Mouse (Mus musculus) hindbrain, embryonic 13.5 days (tissue): Measurements from ENCODE around the gene Mrps35. TPM values are rescaled to one million over a fixed set of nuclear protein-coding genes. Genes with fewer than 3 reads are reported as not detected.
A peak's percentile ranks its signal among the peaks of the same experiment; 100 is the strongest.

Source experiments
- ATAC-seq: fragments of 200-750 bp; cut with Nextera tagmentation; 2 replicates; pipeline ENCODE4 v1.8.0; 2017; ENCODE audit warnings: moderate TSS enrichment; ENCODE audit not compliant: low FRiP score
- H3K27ac ChIP-seq: fragments of 300-500 bp; sonication (generic); 2 replicates; pipeline ENCODE4 v1.5.1; 2015; ENCODE audit warnings: inconsistent platforms, mild to moderate bottlenecking, moderate library complexity
- H3K27me3 ChIP-seq: fragments of 300-500 bp; sonication (generic); 2 replicates; pipeline ENCODE4 v1.6.1; 2015; ENCODE audit warnings: mild to moderate bottlenecking, inconsistent platforms
- H3K36me3 ChIP-seq: fragments of 300-500 bp; sonication (generic); 2 replicates; pipeline ENCODE4 v1.6.1; 2015; ENCODE audit warnings: mild to moderate bottlenecking, inconsistent platforms
- H3K4me1 ChIP-seq: fragments of 300-500 bp; sonication (generic); replicated peaks from 2 replicates; pipeline ENCODE4 v1.6.1; 2015; ENCODE audit warnings: inconsistent platforms
- H3K4me2 ChIP-seq: fragments of 300-500 bp; sonication (generic); 2 replicates; pipeline ENCODE4 v1.6.1; 2015; ENCODE audit warnings: inconsistent platforms, mild to moderate bottlenecking, moderate library complexity
- H3K4me3 ChIP-seq: fragments of 300-500 bp; sonication (generic); 2 replicates; pipeline ENCODE4 v1.5.1; 2015; ENCODE audit warnings: mild to moderate bottlenecking, inconsistent platforms
- H3K9ac ChIP-seq: fragments of 300-500 bp; sonication (generic); 2 replicates; pipeline ENCODE4 v1.6.1; 2015; ENCODE audit warnings: mild to moderate bottlenecking, inconsistent platforms
- H3K9me3 ChIP-seq: fragments of 300-500 bp; sonication (generic); 2 replicates; pipeline ENCODE4 v1.6.1; 2016; ENCODE audit warnings: inconsistent platforms
- WGBS: fragments of 180-500 bp; shearing (Covaris S2); methylation state at CpG from one replicate; pipeline ENCODE4 v1.1.7; 2015; 5-methylcytosine and 5-hydroxymethylcytosine counted together
- polyA plus RNA-seq: library from polyadenylated mRNA; unstranded; fragments of >200 nt; fragmentation: Nextera tagmentation; extraction: Ambion mirVana; gene quantifications from 2 replicates; pipeline ENCODE4 v1.2.1, GENCODE M21; 2015

The Mrps35 gene
- polyA plus RNA-seq: 70.4 and 71.7 TPM in 2 replicates

GRCm38 (mm10) chr6:147042291-147043290, at the start of gene Mrps35:
Gene Mrps35, plus strand, starts transcription at chr6:147042764.
- peak within 1 kb of the TSS; percentile 89 for H3K27ac ChIP-seq
- H3K4me3 ChIP-seq: peak within 1 kb of the TSS; percentile 89
- H3K27me3 ChIP-seq: peaks cover 17% of the 10 kb centered on the region; the same call in 1 of the 2 replicates
- ATAC-seq: peak; percentile 99
- H3K36me3 ChIP-seq: peaks cover 16% of the 10 kb centered on the region
- peaks cover 28% of the 10 kb centered on the region for H3K4me1 ChIP-seq
- H3K9me3 ChIP-seq: no peaks in the 10 kb centered on the region
- peak within 1 kb of the TSS; percentile 93 for H3K9ac ChIP-seq
- H3K4me2 ChIP-seq: peak within 1 kb of the TSS; percentile 71
- 4% methylated on average over 66 of the region's 66 CpGs for WGBS

GRCm38 (mm10) chr6:146994236-146994635, 48.3 kb upstream of the Mrps35 start:
- no peaks in the 10 kb centered on the region for H3K9me3 ChIP-seq
- H3K4me1 ChIP-seq: no peaks in the 10 kb centered on the region
- H3K4me2 ChIP-seq: no peak overlapping the region
- H3K9ac ChIP-seq: no peak overlapping the region
- 42% methylated on average over 5 of the region's 5 CpGs for WGBS
- no peak for ATAC-seq
- no peak overlapping the region for H3K4me3 ChIP-seq
- H3K27ac ChIP-seq: no peak overlapping the region
- no peaks in the 10 kb centered on the region for H3K27me3 ChIP-seq
- no peaks in the 10 kb centered on the region for H3K36me3 ChIP-seq

- 74% methylated on average over 2 of the region's 2 CpGs for WGBS
- Histone ChIP-seq H3K9me3 (no peaks in the 10 kb centered on the region), H3K36me3 (no peaks in the 10 kb centered on the region), H3K4me1 (no peaks in the 10 kb centered on the region), H3K4me2 (no peak overlapping the region), H3K27ac (no peak overlapping the region), H3K4me3 (no peak overlapping the region), H3K27me3 (no peaks in the 10 kb centered on the region), H3K9ac (no peak overlapping the region)
- no peak for ATAC-seq
Observed at GRCm38 (mm10) chr6:146995391-146995790, 47.2 kb upstream of the Mrps35 start.

GRCm38 (mm10) chr6:146995878-146996277, 46.7 kb upstream of the Mrps35 start:
- Histone ChIP-seq H3K27ac (no peak overlapping the region), H3K27me3 (no peaks in the 10 kb centered on the region), H3K4me2 (no peak overlapping the region), H3K36me3 (no peaks in the 10 kb centered on the region), H3K9ac (no peak overlapping the region), H3K4me3 (no peak overlapping the region), H3K9me3 (no peaks in the 10 kb centered on the region), H3K4me1 (no peaks in the 10 kb centered on the region)
- 89% methylated on average over 6 of the region's 6 CpGs for WGBS
- no peak for ATAC-seq

GRCm38 (mm10) chr6:146997006-146997405, 45.6 kb upstream of the Mrps35 start:
- H3K27ac ChIP-seq: no peak overlapping the region
- H3K27me3 ChIP-seq: no peaks in the 10 kb centered on the region
- no peak overlapping the region for H3K4me2 ChIP-seq
- H3K9ac ChIP-seq: no peak overlapping the region
- no peaks in the 10 kb centered on the region for H3K36me3 ChIP-seq
- no peaks in the 10 kb centered on the region for H3K9me3 ChIP-seq
- no peaks in the 10 kb centered on the region for H3K4me1 ChIP-seq
- ATAC-seq: no peak
- 90% methylated on average over 6 of the region's 6 CpGs for WGBS
- H3K4me3 ChIP-seq: no peak overlapping the region

GRCm38 (mm10) chr6:146998710-146999109, 43.9 kb upstream of the Mrps35 start:
- 90% methylated on average over 4 of the region's 4 CpGs for WGBS
- H3K27ac ChIP-seq: no peak overlapping the region
- no peaks in the 10 kb centered on the region for H3K36me3 ChIP-seq
- no peak overlapping the region for H3K4me3 ChIP-seq
- H3K9me3 ChIP-seq: no peaks in the 10 kb centered on the region
- H3K27me3 ChIP-seq: no peaks in the 10 kb centered on the region
- H3K4me1 ChIP-seq: no peaks in the 10 kb centered on the region
- no peak overlapping the region for H3K4me2 ChIP-seq
- no peak for ATAC-seq
- no peak overlapping the region for H3K9ac ChIP-seq

GRCm38 (mm10) chr6:146999302-146999701, 43.3 kb upstream of the Mrps35 start:
- no peaks in the 10 kb centered on the region for H3K27me3 ChIP-seq
- no peak overlapping the region for H3K4me2 ChIP-seq
- H3K9me3 ChIP-seq: no peaks in the 10 kb centered on the region
- H3K4me1 ChIP-seq: no peaks in the 10 kb centered on the region
- 91% methylated on average over 9 of the region's 9 CpGs for WGBS
- no peak overlapping the region for H3K27ac ChIP-seq
- H3K9ac ChIP-seq: no peak overlapping the region
- no peak for ATAC-seq
- H3K4me3 ChIP-seq: no peak overlapping the region
- no peaks in the 10 kb centered on the region for H3K36me3 ChIP-seq

- Histone ChIP-seq H3K36me3 (no peaks in the 10 kb centered on the region), H3K9ac (no peak overlapping the region), H3K9me3 (no peaks in the 10 kb centered on the region), H3K4me3 (no peak overlapping the region), H3K27me3 (no peaks in the 10 kb centered on the region), H3K27ac (no peak overlapping the region), H3K4me2 (no peak overlapping the region), H3K4me1 (no peaks in the 10 kb centered on the region)
- no peak for ATAC-seq
- WGBS: 66% methylated on average over 2 of the region's 2 CpGs
Observed at GRCm38 (mm10) chr6:146999755-147000154, 42.8 kb upstream of the Mrps35 start.

- Histone ChIP-seq H3K36me3 (0 out of 2 replicates have a peak, but pooled peaks cover 4% of the 10 kb centered on the region), H3K4me1 (no peaks in the 10 kb centered on the region), H3K27me3 (no peaks in the 10 kb centered on the region), H3K27ac (no peak overlapping the region), H3K4me3 (no peak overlapping the region), H3K4me2 (no peak overlapping the region), H3K9ac (no peak overlapping the region), H3K9me3 (no peaks in the 10 kb centered on the region)
- 52% methylated on average over 3 of the region's 3 CpGs for WGBS
- no peak for ATAC-seq
Observed at GRCm38 (mm10) chr6:147008148-147008547, 34.4 kb upstream of the Mrps35 start.

- no peak overlapping the region for H3K4me2 ChIP-seq
- H3K4me3 ChIP-seq: no peak overlapping the region
- WGBS: 88% methylated on average over 6 of the region's 6 CpGs
- no peaks in the 10 kb centered on the region for H3K27me3 ChIP-seq
- H3K9me3 ChIP-seq: no peaks in the 10 kb centered on the region
- H3K4me1 ChIP-seq: no peaks in the 10 kb centered on the region
- no peak overlapping the region for H3K9ac ChIP-seq
- ATAC-seq: no peak
- no peak overlapping the region for H3K27ac ChIP-seq
- 0 out of 2 replicates have a peak, but pooled peaks cover 4% of the 10 kb centered on the region for H3K36me3 ChIP-seq
Observed at GRCm38 (mm10) chr6:147010358-147010757, 32.2 kb upstream of the Mrps35 start.

GRCm38 (mm10) chr6:147010811-147011520, 31.6 kb upstream of the Mrps35 start:
- H3K4me2 ChIP-seq: no peak overlapping the region
- no peak for ATAC-seq
- no peak overlapping the region for H3K9ac ChIP-seq
- H3K36me3 ChIP-seq: 0 out of 2 replicates have a peak, but pooled peaks cover 4% of the 10 kb centered on the region
- H3K27ac ChIP-seq: no peak overlapping the region
- H3K27me3 ChIP-seq: no peaks in the 10 kb centered on the region
- WGBS: 91% methylated on average over 15 of the region's 15 CpGs
- no peaks in the 10 kb centered on the region for H3K9me3 ChIP-seq
- H3K4me3 ChIP-seq: no peak overlapping the region
- no peaks in the 10 kb centered on the region for H3K4me1 ChIP-seq

- WGBS: 67% methylated on average over 6 of the region's 6 CpGs
- Histone ChIP-seq H3K4me1 (no peaks in the 10 kb centered on the region), H3K27me3 (no peaks in the 10 kb centered on the region), H3K4me3 (no peak overlapping the region), H3K36me3 (0 out of 2 replicates have a peak, but pooled peaks cover 4% of the 10 kb centered on the region), H3K4me2 (no peak overlapping the region), H3K9ac (no peak overlapping the region), H3K27ac (no peak overlapping the region), H3K9me3 (no peaks in the 10 kb centered on the region)
- ATAC-seq: no peak
Observed at GRCm38 (mm10) chr6:147011555-147011954, 31.0 kb upstream of the Mrps35 start.
